Mouse (Mus musculus) MN1 (cell line): ENCODE data around the gene Tgm2.
A peak's percentile ranks its signal among the peaks of the same experiment; 100 is the strongest.

Experiments used
- DNase-seq: peaks from one replicate; pipeline ENCODE4 v3.0.0-alpha.2; 2016; ENCODE audit warnings: low spot score

Tgm2 gene

DNA sequence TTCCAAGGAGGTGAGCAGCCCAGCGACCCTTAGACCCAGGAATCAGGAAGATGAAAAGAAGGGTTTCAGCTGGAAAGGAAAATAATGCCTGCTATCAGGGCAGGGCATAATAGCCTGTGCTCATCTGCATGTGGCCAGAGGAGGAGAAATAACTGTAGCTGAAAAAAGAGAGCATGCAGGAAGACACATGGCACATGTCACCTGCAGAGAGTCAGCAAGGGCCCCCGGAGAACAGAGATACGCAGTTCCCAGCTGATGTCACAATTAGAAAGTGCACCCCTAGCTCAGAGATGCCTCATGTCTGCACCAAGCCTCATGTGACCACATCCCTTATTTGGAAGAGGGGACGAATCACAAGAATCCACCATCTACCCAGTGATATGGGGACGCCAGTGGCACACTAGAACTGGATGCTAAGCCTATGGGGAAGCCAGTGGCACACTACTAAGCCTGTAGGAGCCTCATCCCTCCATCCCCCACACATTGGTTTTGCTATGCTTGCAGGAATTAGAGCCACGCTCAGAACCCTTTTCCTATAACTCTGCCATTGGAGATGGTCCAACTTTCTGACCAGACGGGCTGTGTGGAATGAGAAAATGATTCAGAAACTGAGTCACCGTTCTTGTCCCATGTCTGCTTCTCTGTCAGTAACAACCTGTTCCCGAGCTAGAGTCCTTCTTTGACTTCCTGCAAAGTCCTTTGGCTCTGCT lies 21.4 kb upstream of the Tgm2 start:
- peak; percentile 59 for DNase-seq

DNA sequence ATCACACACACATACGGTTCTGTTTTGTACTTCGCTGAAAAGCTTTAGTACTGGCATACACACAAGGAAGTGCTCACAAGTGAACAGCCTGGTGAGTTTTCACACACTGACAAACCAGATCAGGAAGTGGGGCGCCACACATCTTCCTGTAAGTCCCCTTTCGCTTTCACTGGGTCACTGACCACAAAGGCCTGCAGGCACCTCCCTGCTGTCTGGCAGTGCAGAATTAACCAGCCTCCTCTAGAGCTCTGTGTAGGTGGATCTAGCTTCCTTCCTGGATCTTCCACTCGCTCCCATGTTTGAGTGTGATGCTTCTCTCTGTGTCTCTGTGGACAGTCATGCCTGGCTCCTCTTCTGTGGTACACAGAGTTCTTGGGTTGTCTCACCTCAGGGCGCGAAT lies 20.4 kb upstream of the Tgm2 start:
- no peak for DNase-seq

DNA sequence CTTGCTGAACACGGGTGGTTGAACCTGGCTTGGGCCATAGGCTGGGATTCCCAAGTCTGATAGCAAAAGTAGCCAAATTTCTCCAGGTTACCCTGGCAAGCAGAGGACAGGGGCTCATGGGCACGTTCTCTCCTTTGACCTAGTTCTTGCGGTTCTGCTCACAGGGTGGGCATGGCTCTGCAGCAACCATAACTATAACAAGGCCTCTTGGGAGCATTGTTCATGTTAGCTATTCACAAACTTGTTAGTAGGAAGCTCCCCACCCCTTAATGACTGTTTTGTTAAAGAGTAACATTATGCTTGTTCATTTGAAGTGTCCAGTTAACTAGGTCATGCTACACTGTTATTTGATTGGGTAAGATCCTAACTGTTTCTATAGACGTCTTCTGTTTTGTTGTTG lies 19.5 kb upstream of the Tgm2 start:
- no peak for DNase-seq

DNA sequence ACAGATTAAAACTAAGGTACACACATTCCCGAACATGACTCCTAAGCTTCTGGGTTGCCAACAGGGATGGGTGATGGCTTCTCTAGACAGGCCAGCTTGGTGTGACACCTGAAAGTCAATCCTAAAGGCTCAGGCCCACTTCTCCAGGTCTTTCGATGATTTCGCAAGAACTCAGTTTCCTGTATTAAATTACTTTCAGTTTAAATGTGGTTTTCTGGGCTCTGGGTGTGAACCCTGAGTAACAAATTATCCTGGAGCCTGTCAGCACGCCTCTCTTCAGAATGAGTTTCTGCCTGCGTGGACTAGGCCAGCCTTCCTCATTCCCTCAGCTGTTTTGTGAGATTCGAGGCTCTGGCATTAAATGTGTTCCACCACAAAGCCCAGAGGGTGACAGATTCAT lies 16.8 kb upstream of the Tgm2 start:
- no peak for DNase-seq

DNA sequence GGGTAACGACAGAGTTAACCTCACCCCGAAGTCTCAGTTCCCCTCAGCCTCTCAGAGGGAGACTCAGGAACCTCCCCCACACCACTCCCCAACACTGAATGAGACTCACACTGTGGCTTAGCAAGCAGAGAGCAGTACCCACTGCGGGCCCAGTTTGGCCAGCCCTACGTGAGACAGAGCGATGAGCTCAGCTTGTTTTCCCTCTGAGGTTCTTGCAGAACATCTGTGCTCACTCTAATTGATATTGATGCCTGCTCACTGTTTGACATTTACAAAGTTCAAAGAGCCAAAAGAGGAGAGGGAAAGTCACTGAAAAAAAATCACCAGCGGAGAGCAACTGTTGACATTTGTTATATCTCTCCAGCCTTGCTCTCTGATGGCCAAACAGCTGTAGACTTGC lies 15.5 kb upstream of the Tgm2 start:
- DNase-seq: no peak

DNA sequence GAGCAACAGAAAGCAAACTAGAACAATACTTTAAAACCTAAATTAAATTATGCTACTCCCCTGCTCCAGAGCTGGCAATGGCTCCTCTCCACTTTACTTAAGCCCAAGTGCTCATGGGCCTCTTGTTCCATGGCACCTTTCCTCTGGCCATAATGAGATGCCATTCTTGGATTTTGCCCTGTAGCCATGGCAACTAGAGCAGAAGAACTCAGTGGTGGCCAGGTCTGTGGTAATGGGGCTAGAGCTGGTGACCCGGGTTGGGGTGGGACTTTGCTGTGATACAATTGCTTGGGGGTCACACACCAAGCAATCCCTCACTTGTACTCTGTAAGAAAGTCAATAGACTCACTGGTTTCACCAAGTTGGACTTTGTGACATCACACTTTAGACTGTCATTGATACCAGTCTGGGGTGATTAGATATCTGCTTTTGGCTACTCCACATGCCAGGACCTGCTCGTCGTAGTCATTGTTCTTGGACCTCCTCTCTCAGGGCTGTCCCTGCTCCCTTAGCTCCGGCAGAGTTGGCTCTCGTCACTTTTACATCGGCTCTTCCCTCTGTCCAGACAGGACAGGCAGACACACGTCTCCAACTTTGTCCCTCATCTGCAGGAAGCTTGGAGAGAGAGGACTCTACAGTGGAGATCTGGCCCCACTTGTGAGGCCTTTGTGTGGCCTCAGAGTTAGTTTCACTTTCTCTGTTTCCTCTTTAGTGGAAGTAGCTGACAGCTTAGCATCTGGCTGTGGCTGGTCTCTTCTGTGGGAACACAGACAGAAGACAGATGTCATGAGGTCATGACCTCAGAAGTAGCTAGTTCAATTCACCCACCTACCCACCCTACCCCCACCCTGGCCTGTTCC lies 13.4 kb upstream of the Tgm2 start:
- peak; percentile 46 for DNase-seq

DNA sequence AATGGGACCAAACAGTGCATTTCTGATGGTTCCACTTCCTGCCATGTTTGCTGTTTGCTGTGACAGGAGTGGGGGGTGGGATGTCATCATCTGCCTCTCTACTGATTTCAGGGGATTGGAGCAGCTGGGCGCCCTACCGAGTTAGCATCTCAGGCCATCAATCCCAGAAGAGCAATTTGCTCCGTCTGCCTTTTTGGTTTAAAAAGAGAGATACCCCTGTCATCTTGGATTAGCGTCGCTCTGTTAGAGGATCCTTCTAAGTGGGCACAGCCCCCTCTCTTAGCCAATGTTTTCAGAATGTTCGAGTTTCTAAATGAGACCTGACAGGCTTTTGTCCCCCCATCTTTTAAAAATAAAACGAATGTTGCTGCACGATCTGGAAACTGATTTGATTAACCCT lies 11.4 kb upstream of the Tgm2 start:
- no peak for DNase-seq

DNA sequence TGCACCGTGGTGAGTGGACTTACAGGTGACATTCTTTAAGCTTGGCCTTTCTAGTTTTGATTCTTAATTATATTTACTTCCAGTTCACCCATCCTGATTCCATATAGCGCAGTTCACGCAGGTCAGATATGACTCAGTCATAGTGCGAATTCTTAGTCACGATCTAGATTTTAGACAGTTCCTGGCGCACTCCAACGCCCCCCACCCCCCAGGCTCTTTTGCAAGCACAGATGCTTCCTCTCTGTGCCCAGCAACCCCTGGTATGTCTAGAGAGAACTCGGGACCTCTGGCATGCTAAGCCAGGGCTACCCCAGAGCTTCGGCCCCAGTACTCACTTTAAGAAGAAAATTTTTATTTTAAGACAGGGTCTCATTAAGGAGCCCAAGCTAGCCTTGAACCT lies 10.3 kb upstream of the Tgm2 start:
- no peak for DNase-seq

DNA sequence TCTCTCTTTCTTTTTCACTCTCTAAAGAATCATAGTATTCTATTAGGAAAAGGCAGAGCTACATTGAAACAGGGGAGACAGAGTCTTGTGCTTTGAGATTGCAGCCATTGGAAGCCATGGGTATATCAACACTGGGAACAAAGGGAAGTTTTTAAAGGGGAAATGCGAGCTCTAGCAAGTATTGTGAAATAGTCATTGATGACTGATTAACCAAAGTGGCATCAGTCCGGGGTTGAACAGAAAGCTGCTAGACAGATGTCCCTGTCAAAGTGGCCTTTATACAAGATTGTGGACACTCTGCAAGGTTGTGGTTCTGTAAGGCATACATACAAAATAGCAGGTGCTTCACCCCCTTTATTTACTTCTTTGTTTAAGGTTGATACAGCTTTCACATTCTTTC lies 9.4 kb upstream of the Tgm2 start:
- no peak for DNase-seq

DNA sequence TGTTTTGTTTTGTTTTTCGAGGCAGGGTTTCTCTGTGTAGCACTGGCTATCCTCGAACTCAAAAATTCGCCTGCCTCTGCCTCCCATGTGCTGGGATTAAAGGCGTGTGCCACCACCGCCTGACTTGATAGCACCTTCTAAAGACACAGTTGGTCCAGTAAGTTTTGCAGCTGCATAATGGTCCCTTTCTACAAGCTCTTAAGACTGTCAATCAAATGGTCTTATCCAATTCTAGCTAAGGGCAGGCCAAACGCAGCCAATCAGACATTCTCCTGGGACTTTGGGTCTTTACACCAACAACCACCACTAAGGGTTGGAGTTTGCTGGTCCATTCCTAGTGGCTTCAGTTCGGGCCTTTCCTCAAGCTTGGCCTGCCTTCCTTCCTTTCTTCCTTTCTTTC lies 8.9 kb upstream of the Tgm2 start:
- DNase-seq: no peak

DNA sequence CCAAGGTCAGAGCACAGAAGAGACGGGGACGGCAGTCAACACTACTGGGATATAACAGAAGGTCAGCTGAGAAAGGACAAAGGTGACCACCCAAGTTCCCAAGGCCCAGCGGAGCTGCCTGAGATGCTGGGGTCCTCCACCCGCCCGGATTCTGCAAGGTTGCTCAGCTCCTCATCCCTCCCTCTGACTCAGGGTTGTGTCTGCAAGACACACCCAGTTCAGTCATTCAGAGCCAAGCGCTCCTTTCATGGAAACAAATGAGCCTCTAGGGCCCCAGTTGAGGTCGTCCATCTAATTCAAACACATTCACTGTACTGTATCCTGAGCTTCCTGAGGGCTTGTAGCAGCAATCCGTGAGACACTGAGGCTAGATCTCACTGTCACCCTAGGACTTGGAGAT lies 8.4 kb upstream of the Tgm2 start:
- no peak for DNase-seq

DNA sequence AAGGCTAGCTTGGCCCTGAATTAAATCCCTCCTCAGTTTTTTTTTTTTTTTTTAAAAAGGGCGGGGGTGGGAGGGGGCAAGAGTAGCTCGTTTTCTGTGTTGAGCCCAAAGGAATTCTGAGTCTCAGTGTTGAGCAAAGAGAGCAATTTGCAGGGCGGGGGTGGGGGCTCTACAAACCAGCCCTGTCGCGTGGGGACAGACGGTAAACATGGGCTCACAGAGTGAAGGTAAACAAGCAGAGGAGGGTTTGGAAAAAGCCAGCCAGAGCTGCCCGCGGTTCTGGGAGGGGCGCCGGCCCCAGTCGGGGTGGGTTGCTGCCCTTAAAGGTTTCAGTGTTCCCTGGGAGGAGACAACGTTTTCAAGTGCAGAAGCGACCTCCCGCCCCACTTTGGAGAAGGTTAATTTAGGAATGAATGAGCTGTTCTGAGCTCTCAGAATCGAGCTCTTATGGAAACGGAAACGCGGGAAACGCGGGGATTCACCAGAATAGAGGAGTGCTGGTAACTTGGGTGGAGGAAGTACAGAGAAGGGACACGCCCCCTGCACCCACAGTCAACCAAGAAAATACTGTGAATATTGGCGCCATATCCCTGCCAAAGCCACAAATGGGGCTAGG lies 7.6 kb upstream of the Tgm2 start:
- no peak for DNase-seq

DNA sequence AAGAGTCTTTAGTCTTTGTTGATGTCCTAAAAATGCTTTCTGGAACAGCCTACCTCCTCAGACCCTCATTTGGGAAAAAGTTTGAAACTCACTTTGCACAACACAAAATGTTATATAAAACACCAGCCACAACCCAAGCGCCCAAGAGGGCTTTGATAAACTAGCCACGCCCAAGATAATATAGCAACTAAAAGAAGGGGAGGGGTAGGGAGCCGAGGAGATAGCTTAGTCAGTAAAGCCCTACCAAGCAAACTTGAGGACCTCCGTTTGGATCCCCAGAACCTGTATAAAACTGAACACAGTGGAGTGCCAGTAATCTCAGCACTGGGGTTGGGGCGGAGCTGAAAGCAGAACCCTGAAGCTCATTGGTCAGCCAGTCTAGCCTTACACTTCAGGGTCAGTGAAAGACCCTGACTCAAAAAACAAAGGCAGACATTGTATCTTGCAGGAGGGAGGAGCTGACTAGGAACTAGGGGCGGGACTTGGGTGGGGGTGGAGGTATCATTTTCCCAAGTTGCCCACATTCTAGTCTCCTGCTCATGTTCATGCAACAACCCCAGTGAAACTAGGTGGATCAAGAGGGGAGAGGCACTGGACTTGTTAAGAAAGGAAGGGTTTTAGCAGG lies 6.6 kb upstream of the Tgm2 start:
- no peak for DNase-seq

DNA sequence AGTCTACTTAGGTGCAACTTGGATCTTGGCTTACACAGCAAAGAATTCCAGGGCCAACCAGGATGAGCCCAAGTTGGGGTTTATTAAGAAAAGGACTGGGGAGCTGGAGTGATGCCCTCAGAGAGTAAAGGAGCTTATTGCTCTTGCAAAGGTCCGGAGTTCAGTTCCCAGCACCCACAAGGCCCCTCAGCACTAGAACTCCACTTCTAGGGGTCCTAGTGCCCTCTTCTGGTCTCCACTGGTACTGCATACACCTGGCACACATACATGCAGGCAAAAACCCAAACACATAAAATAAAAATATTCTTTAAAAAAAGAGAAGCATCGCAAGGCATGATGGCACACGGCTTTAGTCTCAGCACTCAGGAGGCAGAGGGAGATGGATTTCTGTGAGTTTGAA lies 4.8 kb upstream of the Tgm2 start:
- no peak for DNase-seq

DNA sequence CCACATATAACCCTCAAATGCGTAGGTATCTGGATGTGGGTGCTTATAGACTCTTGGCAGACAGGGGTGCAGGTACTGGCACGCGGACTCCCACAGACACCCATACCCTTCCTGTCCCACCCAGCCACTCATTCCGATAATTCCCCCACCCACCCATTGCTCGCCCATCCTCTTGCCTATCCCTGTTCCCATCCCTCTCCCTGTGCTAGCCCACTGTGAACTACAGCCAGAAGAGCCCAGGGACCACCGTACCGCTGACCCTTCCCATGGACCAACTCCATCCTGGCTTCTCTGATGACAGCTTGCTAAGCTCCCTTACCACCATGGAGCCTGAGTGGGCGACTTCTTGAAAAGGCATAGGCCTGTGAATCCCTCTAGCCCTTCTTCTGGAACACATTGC lies 735 bp upstream of the Tgm2 start:
- DNase-seq: no peak

DNA sequence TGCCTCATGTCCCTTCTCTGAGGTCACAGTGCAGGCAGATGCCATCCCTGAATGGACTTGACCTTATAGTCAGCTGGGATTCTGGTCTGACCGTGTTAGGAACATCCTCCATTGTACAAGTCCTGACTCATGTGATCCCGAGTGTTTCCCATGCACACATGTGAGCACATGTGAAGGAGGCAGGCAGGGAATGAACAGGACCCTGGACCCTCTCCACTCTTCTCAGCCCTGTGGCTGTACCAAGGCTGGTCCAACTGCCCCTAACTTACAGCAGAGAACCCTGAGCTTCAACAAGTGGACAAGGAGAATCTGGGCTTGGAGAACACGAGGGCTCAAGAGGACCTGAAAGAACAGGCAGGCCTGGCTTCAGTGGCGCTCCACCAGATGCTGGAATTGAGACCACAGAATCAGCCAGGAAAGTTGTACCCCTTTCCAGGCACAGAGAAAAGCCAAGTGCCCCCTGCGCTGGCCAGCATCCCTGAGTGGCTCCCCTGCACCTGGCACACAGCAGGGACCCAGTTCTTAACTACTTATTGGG lies 639 bp downstream of the Tgm2 start:
- no peak for DNase-seq

DNA sequence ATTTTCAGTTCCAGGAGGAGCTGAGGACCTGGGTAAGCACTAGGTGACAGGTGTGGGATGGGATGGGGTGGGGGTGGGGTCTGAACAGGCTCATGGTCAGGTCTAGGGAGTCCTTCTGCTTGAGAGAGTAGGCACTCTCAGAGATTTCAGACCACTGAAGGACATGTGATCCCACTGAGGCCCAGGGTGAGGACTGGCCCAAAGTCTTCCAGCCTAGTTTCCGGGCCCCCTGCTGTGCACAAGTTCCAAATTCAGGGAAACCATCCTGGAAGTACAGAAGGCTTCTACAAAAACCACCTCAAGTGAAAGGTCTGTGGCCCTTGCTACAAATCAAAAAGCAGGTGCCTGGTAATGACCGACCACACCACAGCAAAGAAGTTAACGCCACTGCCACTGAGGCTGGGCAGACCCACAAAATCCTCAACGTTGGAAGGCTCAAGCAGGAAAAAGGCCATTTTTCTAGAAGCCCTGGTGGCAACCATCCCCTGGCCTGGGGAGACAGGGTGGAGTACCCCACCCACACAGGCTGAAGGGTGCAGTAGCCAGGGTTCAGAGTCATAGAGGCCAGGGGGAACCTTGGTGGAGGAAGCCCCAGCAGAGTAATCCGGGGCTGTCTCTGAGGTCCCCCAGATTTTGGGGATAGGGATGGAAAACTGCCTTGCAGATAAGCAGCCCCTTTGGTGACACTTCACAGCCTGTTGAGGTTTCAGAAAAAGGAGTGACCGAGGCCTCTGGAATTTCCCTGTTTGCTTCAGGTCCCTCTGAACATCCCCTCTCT lies 1.3 kb downstream of the Tgm2 start:
- no peak for DNase-seq

DNA sequence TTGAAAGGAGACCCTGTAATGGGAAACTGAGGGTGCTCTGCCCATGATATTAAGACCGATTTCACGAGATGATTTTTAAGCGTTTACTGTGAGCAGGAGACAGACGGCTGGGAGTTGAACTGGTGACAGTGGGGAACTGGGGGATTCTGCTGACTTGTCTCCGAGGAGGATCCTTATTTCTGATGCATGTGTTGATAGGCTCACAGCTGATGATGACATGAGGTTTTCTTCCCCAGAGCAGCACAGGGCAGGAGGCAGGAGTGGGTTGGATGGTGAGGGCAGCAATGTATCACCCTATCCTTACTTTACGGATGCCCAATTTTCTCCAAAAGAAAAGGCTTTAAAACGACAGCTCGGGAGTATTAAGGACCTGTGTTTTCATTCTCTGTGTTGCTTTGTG lies 2.0 kb downstream of the Tgm2 start:
- DNase-seq: no peak

DNA sequence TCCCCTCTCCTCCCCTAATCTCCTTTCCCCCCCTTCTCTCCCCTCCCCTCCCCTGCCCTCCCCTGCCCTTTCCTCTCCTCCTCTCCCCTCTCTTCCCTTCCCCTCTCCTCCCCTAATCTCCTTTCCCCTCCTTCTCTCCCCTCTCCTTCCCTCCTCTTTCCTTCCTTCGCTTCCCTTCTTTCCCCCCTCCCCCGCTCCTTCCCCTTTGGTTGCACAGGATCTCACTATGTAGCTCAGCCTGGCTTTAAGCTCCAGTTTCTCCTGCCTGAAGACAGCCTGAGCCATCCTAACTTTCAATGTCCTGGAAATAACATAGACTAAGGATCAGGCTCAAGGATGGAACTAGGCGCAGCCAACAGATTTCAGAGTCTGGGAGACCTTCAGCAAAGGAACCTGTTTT lies 2.4 kb downstream of the Tgm2 start:
- no peak for DNase-seq

DNA sequence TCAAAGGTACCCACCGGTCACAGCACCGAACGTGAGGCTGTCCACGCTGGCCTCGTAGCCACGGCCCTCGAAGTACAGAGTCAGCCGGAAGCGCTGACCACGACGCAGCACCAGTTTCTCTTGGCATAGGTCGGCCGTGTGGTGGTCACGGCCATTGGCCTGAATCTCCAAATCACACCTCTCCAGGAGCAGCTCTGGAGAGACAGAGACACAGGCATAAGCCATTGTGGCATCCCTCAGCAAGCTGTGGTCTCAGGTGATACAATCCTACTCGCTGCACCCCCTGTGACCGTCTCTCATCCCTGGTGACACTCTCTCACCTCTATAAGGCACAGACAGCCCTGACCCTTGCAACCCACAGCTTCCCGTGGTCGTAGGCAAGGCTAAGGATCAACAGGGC lies 3.3 kb downstream of the Tgm2 start:
- no peak for DNase-seq

DNA sequence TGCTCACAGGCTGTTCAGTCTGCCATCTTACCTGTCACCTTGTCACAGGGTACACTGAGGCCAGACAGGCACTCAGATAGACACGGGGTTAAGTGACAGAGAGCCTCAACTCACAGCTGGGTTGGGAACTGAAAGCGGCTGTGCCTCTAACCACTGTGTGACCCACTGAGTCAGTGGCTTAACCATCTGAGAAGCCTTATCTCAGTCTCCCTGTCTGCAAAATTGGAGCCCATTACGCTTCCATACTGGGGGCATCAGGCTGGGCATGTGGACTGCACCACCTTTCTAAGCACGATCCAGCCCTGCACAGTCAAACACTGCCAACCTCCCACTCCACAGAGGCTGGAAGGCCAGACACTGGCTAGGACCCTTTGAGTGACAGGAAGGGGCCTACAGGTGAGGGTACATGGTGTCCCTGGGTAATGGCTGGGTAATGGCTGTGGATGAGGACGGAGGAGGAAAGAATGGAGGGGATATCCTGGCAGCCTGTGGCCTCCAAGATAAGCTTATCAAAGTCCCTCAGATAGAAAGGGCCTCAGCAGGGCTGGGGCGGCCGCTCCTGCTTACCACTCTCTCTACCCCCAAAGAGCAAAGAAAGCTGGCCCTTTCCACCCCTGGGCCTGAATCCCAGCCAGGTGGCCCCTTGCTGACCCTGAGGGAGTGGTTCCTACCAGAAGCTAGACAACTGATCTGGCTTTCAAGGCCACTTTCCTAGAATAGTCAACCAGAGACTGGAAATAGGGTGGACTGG lies 4.4 kb downstream of the Tgm2 start:
- DNase-seq: no peak
